Mouse (Mus musculus): ENCODE measurements around the gene Hoxd10. TPM values are rescaled to one million over a fixed set of nuclear protein-coding genes. Genes with fewer than 3 reads are reported as not detected.

Gene Hoxd10
- not detected for total RNA-seq (2021)
- long read RNA-seq, experiment 1, result 0 reads
- long read RNA-seq, experiment 2, result 0 reads

DNA sequence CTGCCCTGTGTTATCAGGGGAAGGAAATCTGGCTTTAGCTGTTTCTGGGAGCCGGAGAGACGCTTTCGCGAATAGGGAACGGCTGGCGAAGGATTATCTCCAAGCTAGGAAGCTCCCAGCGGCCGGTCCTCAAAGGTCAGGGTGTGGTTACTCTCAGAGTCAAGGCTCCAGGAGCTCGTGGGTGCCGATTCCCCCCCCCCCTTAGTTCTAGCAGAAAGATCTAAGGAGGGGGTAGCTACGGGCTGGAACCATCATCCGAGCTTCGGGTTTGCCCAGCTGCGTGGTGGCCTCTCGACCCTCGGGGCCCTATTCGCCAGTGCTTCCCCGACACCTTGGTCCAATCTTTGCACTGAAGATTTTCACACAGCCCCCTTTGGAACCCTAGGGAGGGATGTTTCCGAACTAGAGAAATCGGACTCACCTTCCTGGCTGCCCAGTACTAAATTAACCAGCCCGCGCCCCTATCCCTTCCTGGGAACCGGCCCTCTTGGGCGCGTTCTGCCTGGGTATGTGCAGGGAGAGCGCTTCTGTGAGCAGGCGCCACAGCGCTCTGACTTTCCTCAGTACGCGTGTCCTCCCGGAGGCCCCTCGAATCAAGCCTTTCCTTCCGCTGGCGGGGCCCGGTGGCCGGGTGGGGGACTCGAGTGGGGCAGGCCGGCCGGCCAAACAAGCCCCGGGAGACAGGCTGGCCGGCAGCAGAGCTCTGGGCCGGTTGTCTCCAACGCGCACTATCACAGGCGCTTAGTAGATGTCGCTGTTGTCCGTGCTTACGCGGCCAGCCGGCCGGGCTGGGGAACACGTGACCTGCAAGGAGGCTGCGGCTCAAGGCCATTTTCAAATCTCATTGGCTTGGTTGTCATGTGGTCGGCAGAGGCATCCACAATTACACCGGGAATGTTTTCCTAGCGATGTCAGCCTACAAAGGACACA, at the start of gene Hoxd10:
Gene Hoxd10, plus strand, starts transcription at position 903 of the 930 bp plus-strand sequence.
- Histone ChIP-seq H3K27ac (no peak within 1 kb of the TSS), H3K4me3 (no peak within 1 kb of the TSS)
- DNase-seq (ENCODE audit: low spot score in 2 of 2), result no peak
- TF ChIP-seq CTCF (conservative IDR thresholded peaks at IDR 0.05), result peak; percentile 25; the same call in 1 of the 2 replicates

DNA sequence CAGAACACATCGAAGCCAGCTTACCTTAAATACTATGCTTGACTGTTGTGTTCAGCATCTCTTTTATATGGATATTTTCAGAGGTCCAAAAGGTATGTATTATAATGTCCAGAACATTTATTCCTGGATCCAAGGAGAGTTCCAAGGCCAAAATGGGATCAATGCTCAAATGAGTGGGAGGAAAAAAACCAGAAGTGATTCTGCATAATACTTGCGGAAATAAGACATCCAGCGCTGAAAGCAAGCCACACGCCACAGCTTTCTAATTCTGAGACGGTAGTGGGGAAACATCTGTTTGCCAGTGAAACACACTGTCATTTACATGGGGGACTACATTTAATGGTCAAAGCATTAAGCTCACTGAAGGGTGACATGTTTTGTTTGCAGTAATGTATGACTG, 49.3 kb upstream of the Hoxd10 start:
- Histone ChIP-seq H3K27ac (no peak overlapping the region), H3K4me3 (no peak overlapping the region)
- no peak for DNase-seq (ENCODE audit: low spot score in 2 of 2)
- TF ChIP-seq CTCF (conservative IDR thresholded peaks at IDR 0.05), result no peak

DNA sequence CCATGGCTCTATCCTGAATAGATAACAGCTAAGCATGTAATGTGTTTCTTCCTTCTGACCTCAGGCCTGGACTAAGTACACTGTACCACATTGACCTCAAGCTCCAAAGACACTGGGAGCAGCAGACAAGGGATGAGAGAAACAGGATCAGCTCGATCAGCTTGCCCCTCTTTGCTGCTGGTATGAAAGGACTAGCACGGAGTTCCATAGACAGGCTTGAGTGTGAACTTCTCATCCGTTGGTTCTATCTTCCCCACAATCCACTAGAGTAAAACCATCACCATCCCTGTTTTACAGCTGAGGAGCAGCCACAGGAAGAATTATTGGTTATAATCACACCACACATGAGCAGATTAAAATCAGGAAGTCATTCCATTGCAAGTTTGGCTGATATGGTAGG, 46.1 kb upstream of the Hoxd10 start:
- no peak for DNase-seq (ENCODE audit: low spot score in 2 of 2)
- no peak overlapping the region for H3K4me3 ChIP-seq
- H3K27ac ChIP-seq, result no peak overlapping the region
- no peak for TF ChIP-seq CTCF (conservative IDR thresholded peaks at IDR 0.05)

DNA sequence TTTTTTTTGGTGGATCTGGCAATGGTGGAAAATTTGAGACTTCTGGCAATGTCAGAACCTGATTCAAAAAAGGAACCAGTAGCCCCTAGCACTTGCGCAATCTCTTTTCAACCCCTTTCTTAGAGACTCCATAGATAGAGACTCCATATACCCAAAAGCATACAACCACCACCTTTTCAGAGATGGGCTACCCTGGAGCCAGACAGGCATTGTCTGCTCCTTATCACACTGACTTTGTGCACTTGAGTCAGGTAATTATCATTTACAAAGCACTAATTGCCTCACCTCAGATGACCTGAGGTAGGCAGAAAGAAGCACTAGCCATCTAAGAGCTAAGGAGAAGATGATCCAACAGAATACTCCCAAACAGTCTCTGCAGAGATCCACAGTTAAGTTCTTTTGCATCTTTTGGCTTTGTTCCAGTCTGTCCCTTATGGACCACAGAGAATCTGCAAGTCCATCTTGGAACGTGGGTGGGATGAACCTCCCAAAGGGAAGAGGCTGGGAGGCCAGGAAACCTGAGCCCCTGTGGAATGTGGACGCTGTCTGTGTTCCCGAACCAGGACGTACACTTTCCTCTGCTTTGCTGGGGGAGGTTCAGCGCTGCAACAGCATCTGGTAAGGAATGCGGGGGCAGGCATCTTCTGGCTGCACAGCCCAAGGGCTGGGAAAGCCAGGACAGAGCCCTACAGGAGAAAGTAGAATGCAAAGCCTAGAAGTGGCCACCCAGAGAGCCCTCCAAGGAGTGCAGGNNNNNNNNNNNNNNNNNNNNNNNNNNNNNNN, 44.5 kb upstream of the Hoxd10 start:
- TF ChIP-seq CTCF (conservative IDR thresholded peaks at IDR 0.05), result no peak
- no peak for DNase-seq (ENCODE audit: low spot score in 2 of 2)
- Histone ChIP-seq H3K27ac (no peak overlapping the region), H3K4me3 (no peak overlapping the region)

DNA sequence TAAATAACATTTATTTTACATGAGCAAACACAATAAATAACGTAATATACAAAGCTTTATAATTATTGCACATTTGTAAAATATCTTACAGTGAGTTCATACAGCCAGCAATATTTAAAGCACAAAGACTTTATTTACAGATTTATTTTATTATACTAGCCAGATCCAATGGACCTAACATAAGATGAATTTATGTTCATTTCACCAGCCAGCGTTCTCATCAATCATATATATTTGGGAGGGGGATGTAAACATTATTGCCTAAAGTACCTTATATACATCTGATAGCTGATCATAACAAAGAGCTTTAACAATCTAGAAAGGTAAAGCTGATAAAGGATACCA, 38.8 kb upstream of the Hoxd10 start:
- no peak for TF ChIP-seq CTCF (conservative IDR thresholded peaks at IDR 0.05)

DNA sequence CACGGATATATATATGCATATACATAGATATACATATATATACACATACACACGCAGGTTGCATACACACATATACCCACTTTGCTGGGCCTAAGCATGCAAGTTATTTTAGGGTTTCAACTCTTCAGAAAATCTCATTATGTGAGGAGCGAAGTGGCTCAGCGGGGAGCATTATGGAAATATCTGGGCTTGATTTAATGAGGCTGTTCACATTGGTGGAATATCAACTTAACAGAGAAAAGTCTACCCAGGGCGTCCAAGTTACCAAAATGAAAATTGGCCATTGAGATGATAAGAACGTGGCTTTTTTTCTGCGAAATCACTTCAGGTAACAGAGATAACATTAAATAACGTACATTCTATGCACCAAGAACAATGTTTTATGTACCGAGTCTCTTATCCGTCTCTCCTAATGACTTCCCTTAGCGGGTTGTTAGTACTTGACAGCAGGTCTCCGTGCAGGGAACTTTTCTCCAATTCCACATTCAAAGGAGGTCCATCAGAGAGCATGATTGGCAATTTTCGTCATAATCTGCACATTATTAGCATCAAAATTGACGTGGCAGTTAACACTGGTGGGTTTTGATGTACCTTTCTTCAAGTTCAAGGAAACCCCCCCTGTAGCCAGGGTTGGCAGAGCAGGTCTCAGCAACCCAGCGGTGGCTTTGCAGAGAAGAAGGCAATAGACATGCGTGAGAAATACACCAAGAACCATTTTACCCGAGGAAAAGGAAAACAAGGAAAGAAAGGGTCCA, 37.8 kb upstream of the Hoxd10 start:
- DNase-seq (ENCODE audit: low spot score in 2 of 2), result no peak
- Histone ChIP-seq H3K27ac (no peak overlapping the region), H3K4me3 (no peak overlapping the region)
- TF ChIP-seq CTCF (conservative IDR thresholded peaks at IDR 0.05), result no peak

More for the DNA sequence above, 38.8 kb upstream of the Hoxd10 start:
- Histone ChIP-seq H3K4me3 (no peak overlapping the region), H3K27ac (no peak overlapping the region)
- DNase-seq (ENCODE audit: low spot score in 2 of 2), result no peak

DNA sequence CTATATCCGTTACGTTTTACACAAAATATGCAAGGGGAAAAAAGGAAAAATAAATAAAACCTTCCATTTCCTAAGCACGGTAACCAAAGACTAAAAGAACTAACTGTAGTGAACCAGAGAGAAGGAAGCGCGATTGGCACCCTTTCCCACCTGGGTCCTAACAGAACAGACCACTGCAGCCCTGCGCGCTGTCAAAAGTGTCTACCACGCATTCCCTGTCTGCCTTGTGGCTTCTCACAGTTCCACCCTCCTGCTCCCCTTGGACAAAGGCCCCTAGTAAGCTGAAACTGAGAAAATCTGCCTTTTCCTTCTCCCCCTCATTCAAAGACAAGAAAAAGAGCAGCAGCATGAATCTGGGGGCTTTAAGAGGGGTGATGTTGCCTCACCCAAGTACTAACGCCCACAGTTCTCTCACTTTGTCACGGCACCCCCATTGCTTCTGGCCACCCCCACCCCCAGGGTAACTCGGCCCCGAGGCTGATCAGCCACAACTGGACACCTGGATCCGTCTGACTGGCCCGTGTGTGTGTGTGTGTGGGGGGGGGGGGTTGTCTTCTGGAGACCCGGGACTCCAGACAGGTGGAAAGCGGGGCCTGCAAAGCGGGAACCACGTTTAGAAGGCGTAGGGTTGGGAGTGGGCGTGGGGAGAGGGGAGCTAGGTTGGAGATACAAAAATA, 36.8 kb upstream of the Hoxd10 start:
- Histone ChIP-seq H3K4me3 (no peak overlapping the region), H3K27ac (no peak overlapping the region)
- no peak for DNase-seq (ENCODE audit: low spot score in 2 of 2)
- TF ChIP-seq CTCF (conservative IDR thresholded peaks at IDR 0.05), result no peak

DNA sequence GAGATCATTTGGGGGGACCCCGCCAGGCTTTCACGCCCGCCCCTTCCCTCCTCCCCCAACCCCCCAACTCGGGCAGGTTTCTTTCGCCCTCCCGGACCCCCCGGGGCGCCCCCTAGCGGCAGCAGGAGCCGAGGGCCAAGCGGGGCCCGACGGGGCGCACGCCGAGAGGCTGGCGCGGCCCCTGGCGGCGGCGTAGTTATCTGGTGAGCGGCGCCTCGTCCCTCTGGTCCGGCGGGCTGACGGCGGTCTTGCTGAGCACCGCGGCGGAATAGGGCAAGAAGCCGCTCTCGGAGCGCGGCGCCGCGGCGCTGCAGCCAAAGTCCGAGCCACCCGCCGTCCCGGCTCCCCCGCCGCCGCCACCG, 36.3 kb upstream of the Hoxd10 start:
- peak; percentile 65 for TF ChIP-seq CTCF (conservative IDR thresholded peaks at IDR 0.05)
- Histone ChIP-seq H3K4me3 (no peak overlapping the region), H3K27ac (no peak overlapping the region)
- no peak for DNase-seq (ENCODE audit: low spot score in 2 of 2)

DNA sequence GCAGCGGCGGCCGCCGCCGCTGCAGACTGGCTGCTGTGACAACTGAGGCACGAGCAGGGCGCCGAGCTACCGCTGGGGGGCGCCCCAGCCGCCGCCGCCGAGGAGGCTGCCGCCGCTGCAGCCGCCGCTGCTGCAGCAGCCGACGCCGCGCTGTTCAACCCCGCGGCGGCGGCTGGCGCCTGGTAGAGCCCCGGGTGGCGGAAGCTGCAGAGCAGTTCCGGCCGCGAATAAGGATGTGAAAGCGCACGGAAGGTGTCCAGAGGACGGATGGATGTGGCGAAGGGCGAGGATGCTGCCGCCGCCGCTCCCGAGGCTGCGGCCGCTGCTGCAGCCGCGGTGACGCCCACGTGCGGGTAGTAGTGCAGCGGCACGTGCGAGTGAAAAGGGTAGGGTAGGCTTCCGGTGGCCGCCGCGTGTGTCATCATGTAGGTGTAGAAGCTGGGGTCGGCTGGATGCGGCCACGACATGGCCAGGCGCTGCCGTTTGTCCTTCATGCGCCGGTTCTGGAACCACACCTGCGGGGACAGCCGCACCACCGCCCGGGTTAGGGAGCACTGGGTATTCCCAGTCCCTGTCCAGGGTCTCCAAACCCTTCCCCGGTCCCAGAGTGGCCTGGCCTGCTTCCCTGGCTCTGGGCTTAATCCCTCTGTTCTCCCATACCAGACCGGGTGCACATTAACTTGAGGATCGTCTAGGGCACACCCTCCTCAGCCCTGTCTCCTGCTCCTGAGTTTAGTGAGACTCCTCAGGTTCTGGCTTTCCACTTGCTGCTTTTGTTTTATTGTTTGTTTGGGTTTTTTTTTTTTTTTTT, 35.7 kb upstream of the Hoxd10 start:
- DNase-seq (ENCODE audit: low spot score in 2 of 2), result no peak
- TF ChIP-seq CTCF (conservative IDR thresholded peaks at IDR 0.05), result no peak
- Histone ChIP-seq H3K4me3 (no peak overlapping the region), H3K27ac (no peak overlapping the region)

DNA sequence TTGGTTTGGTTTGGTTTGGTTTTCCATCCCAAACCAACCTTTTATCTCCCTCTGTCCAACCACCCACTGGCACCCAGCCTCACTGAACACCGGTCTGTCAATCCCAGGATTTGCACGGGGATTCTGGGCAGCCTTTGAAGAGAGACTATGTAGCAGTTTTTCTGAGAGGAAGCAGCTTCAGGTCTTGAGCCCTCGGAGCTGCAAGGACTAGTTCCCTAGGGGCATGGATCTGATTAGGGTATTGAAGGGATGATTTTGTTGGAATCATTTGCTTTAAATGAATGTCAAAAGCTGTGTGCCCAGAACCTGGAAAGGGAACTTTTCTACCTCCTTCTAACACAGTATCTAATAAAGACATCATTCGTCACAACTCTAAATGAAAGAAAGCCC, 35.1 kb upstream of the Hoxd10 start:
- DNase-seq (ENCODE audit: low spot score in 2 of 2), result no peak
- H3K4me3 ChIP-seq, result no peak overlapping the region
- no peak overlapping the region for H3K27ac ChIP-seq
- TF ChIP-seq CTCF (conservative IDR thresholded peaks at IDR 0.05), result no peak

DNA sequence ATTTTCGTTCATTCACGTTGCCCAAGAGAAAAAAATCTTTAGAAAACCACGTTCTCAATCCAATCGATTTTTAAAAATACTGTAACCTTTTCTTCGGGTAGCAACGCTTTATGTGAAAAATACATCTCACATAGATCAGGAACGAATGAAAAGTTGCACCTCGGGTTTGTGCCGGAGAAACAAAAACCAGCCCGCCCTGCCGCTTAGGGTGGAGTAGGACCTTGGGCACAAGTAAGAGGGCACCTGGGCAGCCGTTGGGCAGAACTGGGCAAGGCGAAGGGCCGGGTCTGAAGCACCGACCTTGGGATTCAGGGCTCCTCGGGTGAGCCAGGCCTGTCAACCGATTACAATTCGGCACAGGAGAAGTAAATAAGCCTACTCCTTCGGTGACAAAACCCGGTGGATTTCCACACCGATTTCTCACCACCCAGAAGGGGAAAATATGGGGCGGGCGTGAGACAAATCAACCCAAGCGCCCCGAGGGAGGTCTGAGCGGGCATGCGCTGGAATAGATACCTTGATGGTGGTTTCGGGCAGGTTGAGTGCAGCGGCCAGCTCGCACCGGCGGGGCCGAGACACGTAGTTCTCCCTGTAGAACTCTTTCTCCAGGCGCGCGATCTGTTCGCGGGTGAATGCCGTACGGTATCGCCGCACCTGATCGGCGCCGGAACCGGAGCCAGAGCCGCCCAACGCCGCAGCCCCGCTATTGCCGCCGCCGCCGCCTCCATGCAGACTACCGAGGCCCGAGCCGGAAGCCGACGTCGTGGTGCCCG, 34.3 kb upstream of the Hoxd10 start:
- DNase-seq (ENCODE audit: low spot score in 2 of 2), result no peak
- no peak for TF ChIP-seq CTCF (conservative IDR thresholded peaks at IDR 0.05)
- Histone ChIP-seq H3K27ac (no peak overlapping the region), H3K4me3 (no peak overlapping the region)

All from layer of hippocampus, adult 2 months (tissue).